Mouse (Mus musculus): ENCODE data around the gene Gm26897. TPM values are rescaled to one million over a fixed set of nuclear protein-coding genes. Genes with fewer than 3 reads are reported as not detected.

Gm26897 gene
- total RNA-seq, 2 experiments from 2014 or later = not detected

- no peak for DNase-seq
Measured at GRCm38 (mm10) chr5:111750092-111750491, 16.4 kb downstream of the Gm26897 start.

GRCm38 (mm10) chr5:111754484-111755139, 20.9 kb downstream of the Gm26897 start:
- DNase-seq = peak in 1 of 2 experiments; percentile 41

- DNase-seq = no peak
Measured at GRCm38 (mm10) chr5:111755330-111755729, 21.6 kb downstream of the Gm26897 start.

GRCm38 (mm10) chr5:111760721-111761480, 27.2 kb downstream of the Gm26897 start:
- no peak for DNase-seq

GRCm38 (mm10) chr5:111761574-111761973, 27.9 kb downstream of the Gm26897 start:
- no peak for DNase-seq

- peak; percentile 73 to 79 for DNase-seq
Measured at GRCm38 (mm10) chr5:111762085-111762484, 28.4 kb downstream of the Gm26897 start.

GRCm38 (mm10) chr5:111765671-111766290, 32.1 kb downstream of the Gm26897 start:
- no peak for DNase-seq

- DNase-seq = no peak
Measured at GRCm38 (mm10) chr5:111766696-111767095, 33.0 kb downstream of the Gm26897 start.

- DNase-seq = no peak
Measured at GRCm38 (mm10) chr5:111770266-111770665, 36.5 kb downstream of the Gm26897 start.

- DNase-seq = no peak
Measured at GRCm38 (mm10) chr5:111772127-111772526, 38.4 kb downstream of the Gm26897 start.

GRCm38 (mm10) chr5:111772591-111773406, 39.1 kb downstream of the Gm26897 start:
- no peak for DNase-seq

GRCm38 (mm10) chr5:111773407-111773733, 39.6 kb downstream of the Gm26897 start:
- DNase-seq = no peak

GRCm38 (mm10) chr5:111776246-111776645, 42.5 kb downstream of the Gm26897 start:
- DNase-seq = no peak

- no peak for DNase-seq
Measured at GRCm38 (mm10) chr5:111778093-111778492, 44.4 kb downstream of the Gm26897 start.

- no peak for DNase-seq
Measured at GRCm38 (mm10) chr5:111779776-111780485, 46.2 kb downstream of the Gm26897 start.

All from layer of hippocampus, postnatal 36 days (tissue).